Mouse (Mus musculus): ENCODE results near the gene Lbx2.

GRCm38 (mm10) chr6:83078324-83078858 lies 7.8 kb upstream of the Lbx2 start:
- TF ChIP-seq POLR2A (IDR thresholded peaks at IDR 0.05; ENCODE audit: borderline replicate concordance, low read depth, low read length) (no peak), CTCF (IDR thresholded peaks at IDR 0.05; ENCODE audit: low read depth, low read length) (0 out of 2 replicates have a peak, but pooled peaks have one; percentile 33)

All from bone marrow macrophage, adult 2 months (primary cell).